Mouse (Mus musculus): Measurements from ENCODE around the gene Rnf7.

Gene Rnf7

DNA sequence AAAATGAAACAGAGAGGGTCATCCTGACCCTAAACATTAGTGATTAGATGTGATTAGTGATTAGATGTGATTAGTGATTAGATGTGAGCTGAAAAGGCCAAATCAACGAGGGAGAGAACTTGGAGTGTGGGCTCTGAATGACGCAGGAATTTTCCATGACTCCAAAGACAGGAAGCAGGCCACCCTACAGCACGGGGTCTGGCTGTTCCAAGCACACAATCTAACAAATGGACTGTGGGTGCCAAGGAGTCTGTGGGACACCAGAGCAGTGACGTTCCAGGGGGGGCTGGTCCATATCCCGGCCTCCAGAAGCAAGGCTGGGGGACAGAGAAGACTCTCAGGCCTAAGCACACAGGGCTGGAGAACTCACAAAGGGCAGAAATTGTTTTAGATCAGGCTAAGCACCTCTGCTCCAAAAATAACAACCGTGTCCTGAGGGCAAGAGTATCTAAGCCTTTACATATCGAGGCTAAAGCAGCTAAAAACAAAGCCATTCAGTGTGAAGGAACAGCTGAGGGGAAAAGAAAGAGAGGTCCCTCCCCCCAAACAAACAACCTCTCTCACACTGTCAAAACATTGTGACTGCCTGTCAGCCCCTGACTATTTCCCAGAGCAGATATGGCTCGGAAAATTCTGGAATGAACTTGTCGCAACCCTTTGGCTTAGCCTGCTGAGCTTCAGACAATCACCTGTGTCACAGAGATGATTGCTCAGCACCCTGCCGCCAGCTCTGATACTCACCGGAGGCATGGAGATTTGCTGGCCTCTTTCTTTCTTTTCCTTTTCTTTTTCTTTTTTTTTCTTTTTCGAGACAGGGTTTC lies 27.4 kb downstream of the Rnf7 start:
- H3K36me3 ChIP-seq (ENCODE audit: control insufficient read depth, insufficient read depth, low read length, poor library complexity, severe bottlenecking) = no peaks in the 10 kb centered on the region

DNA sequence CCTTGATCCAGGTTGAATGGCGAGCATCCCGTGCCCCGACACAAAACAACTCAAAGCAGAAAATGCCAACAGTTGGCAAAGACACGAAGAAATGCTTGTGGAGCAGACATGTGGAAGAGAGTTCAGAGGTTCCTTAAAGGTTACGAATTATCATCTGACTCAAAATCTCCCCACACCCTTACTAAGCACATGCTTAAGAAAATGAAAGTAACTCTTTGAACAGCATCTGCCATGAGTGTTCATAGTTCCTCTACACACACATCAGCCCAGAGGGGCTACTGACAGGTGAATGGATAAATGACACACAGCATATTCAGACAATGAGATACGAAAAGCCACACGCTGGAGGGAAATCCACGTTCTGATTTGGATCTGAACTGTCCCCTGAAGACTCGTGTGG lies 29.0 kb downstream of the Rnf7 start:
- Histone ChIP-seq H3K27me3 (ENCODE audit: control insufficient read depth, insufficient read depth, low read length, poor library complexity, severe bottlenecking) (no peaks in the 10 kb centered on the region), H3K36me3 (ENCODE audit: control insufficient read depth, insufficient read depth, low read length, poor library complexity, severe bottlenecking) (no peaks in the 10 kb centered on the region)
- DNase-seq (ENCODE audit: low read depth, low spot score) = no peak

More for the DNA sequence above, 27.4 kb downstream of the Rnf7 start:
- H3K27me3 ChIP-seq (ENCODE audit: control insufficient read depth, insufficient read depth, low read length, poor library complexity, severe bottlenecking) = no peaks in the 10 kb centered on the region
- DNase-seq (ENCODE audit: low read depth, low spot score) = no peak

DNA sequence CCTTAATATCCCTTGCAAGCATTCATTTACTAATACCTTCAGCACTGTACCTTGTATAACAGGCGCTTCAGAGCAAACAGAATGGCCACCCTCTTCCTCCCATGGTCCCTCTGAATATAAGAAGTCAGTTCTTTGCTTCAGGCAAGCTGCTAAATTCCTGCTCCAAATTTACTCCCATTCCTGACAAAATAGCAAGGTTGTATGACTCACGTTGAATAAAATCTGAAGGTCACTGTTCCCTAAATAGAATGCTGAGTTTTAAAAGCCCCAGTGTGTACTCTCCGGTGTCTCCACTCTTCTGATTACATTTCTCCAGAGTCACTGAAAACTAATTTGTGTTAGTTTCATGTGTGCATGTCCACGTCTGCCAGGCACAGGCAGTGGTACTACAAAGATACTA lies 33.1 kb downstream of the Rnf7 start:
- Histone ChIP-seq H3K27me3 (ENCODE audit: control insufficient read depth, insufficient read depth, low read length, poor library complexity, severe bottlenecking) (no peaks in the 10 kb centered on the region), H3K36me3 (ENCODE audit: control insufficient read depth, insufficient read depth, low read length, poor library complexity, severe bottlenecking) (no peaks in the 10 kb centered on the region)
- DNase-seq (ENCODE audit: low read depth, low spot score) = no peak

DNA sequence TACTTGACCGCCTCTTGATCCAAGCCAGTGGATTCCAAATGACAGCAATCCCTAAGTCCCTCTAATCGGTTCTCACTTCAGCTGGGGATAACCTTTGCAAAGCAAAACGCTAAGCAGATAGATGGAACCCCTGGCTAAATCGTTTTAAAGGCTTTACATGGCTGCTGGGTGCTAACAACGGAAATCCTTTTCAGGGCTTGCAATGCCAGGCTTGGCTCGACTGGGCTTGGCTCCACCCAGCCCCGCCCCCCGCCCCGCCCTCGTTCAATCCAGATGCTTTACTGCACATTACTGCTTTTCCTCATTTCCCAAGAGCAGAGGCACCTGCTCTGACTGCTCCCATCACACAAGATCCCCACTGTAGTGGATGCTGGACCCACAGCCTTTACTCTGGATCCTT lies 36.4 kb downstream of the Rnf7 start:
- DNase-seq (ENCODE audit: low read depth, low spot score) = peak; percentile 16
- H3K27me3 ChIP-seq (ENCODE audit: control insufficient read depth, insufficient read depth, low read length, poor library complexity, severe bottlenecking) = no peaks in the 10 kb centered on the region
- H3K36me3 ChIP-seq (ENCODE audit: control insufficient read depth, insufficient read depth, low read length, poor library complexity, severe bottlenecking) = no peaks in the 10 kb centered on the region

DNA sequence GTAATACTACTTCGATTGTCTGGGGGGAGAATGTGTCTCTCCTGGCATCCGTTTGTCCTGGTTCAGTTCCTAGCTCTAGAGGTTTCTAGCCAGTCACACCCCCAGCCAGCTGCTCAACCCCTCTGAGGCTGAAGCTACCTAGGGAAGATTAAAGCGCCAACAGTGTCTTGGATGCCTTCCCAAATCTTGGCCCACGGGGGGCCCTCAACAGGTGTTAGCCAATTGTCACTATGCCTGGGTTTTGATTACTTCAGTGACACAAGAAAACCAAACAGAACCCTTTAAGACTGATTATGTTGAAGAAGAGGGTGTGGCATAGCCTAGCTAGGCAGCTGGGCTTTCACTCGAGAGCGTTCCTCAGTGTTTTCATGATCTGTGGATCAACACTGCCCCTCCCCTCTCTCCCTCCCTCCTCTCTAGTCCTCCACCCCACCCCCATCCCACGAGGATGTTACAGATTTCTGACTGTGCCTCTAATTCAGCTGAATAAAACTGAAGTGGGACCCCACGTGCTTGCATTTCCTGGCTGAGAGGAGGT lies 40.1 kb downstream of the Rnf7 start:
- peak; percentile 46 for DNase-seq (ENCODE audit: low read depth, low spot score)
- no peaks in the 10 kb centered on the region for H3K36me3 ChIP-seq (ENCODE audit: control insufficient read depth, insufficient read depth, low read length, poor library complexity, severe bottlenecking)

DNA sequence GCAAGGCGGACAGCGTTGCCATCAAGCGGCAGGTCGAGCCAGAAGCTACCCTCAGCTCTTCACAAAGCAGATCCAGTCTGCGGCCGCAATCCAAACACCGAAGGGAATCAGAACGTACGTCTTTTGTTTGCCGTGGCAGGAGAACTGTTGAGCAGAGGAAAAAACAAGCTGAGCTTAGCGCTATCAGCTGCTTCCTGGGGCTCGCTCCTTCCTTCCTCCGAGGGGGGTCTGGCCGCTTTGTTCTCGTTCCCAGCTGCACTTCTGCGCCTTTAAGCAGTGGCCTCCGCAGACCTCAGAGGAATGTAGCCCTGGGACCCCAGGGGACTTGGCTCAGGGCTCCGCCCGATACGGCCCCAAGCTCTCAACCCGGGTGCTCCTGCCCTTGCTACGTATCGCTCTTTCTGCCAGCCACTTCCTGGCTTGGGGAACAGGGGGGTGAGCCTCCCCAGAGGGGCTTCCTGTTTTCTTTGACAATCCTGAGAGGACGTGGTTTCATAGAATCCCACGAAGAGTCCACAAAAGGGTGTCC lies 40.6 kb downstream of the Rnf7 start:
- DNase-seq (ENCODE audit: low read depth, low spot score) = peak; percentile 64
- H3K27me3 ChIP-seq (ENCODE audit: control insufficient read depth, insufficient read depth, low read length, poor library complexity, severe bottlenecking) = no peaks in the 10 kb centered on the region

More for the DNA sequence above, 40.1 kb downstream of the Rnf7 start:
- H3K27me3 ChIP-seq (ENCODE audit: control insufficient read depth, insufficient read depth, low read length, poor library complexity, severe bottlenecking) = no peaks in the 10 kb centered on the region

DNA sequence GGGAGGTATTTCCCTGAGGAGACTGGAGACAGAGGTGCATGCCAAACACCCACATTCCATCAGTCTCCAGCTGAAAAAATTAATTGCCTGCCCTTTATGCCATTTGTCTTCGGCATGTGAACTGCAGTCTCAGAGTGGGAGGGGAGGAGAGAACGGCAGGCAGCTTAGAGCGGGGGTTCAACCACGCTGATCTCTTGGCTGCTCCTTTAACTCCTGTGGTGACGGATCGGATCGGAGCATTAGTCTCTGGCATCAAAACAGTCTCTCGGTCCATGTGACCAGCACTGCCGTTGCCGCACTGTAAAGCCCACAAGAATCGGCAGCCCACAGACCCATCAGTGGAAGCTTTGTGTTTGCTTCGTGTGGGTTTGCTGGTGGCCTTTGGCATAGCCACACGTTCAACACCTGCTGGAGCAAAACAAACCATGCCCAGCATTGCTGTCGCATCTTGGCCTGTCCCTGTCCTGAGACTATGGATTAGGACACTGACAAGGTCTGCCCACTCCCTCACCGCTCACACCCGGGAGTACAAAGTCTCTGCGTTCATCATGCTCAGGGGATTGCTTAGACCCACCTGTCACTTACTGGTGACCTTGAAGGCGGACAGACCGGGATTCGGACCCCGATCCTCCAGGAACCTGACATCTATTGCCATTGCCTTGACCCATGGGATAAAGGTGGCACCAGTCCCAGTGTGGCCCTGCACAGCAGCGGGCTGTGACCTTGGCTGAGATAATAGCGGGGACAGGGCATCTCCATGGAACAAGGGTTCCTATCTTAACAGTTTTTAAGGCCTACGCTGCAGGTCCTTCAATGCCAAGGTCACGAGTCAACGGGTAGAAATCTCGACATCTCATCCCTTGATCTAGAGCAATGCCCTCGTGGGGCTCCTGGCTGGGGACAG lies 41.3 kb downstream of the Rnf7 start:
- no peak for DNase-seq (ENCODE audit: low read depth, low spot score)
- Histone ChIP-seq H3K27me3 (ENCODE audit: control insufficient read depth, insufficient read depth, low read length, poor library complexity, severe bottlenecking) (no peaks in the 10 kb centered on the region), H3K36me3 (ENCODE audit: control insufficient read depth, insufficient read depth, low read length, poor library complexity, severe bottlenecking) (no peaks in the 10 kb centered on the region)

More for the DNA sequence above, 40.6 kb downstream of the Rnf7 start:
- no peaks in the 10 kb centered on the region for H3K36me3 ChIP-seq (ENCODE audit: control insufficient read depth, insufficient read depth, low read length, poor library complexity, severe bottlenecking)

DNA sequence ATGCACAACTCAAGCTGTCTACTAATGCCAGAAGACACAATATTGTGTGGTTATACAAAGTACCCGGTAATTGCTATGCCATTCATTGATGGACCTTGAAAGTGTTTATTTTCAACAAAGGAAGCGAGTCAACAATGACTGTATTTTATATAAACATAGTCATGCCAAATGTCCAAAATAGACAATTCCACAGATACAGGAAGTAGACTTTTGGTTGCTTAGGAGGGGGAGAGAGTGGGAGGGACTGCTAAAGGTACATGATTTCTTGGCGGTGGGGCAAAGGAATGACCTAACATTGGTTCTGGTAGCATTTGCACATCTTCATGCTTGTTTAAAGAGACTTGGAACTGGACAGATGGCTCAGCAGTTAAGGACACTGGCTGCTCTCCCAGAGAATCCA lies 45.9 kb downstream of the Rnf7 start:
- H3K27me3 ChIP-seq (ENCODE audit: control insufficient read depth, insufficient read depth, low read length, poor library complexity, severe bottlenecking) = no peaks in the 10 kb centered on the region

DNA sequence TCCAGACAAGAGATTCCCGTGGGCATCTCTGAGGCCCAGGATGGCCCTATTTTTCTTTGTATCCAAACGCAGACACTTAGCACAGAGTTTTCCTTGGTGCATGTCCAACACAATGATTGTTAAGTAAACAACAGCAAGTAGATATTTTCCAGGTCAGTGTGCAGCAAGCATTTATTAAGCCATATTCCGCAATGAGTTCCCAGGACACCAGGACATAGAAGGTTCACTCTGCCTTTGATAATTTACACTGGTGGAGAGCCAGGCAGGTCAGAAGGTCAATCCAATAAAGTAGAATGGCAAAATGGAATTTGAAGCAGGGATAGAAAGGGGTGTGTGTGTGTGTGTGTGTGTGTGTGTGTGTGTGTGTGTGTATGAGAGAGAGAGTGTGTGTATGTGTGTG lies 47.4 kb downstream of the Rnf7 start:
- DNase-seq (ENCODE audit: low read depth, low spot score) = no peak
- no peaks in the 10 kb centered on the region for H3K27me3 ChIP-seq (ENCODE audit: control insufficient read depth, insufficient read depth, low read length, poor library complexity, severe bottlenecking)
- H3K36me3 ChIP-seq (ENCODE audit: control insufficient read depth, insufficient read depth, low read length, poor library complexity, severe bottlenecking) = no peaks in the 10 kb centered on the region

More for the DNA sequence above, 45.9 kb downstream of the Rnf7 start:
- no peak for DNase-seq (ENCODE audit: low read depth, low spot score)
- H3K36me3 ChIP-seq (ENCODE audit: control insufficient read depth, insufficient read depth, low read length, poor library complexity, severe bottlenecking) = no peaks in the 10 kb centered on the region

DNA sequence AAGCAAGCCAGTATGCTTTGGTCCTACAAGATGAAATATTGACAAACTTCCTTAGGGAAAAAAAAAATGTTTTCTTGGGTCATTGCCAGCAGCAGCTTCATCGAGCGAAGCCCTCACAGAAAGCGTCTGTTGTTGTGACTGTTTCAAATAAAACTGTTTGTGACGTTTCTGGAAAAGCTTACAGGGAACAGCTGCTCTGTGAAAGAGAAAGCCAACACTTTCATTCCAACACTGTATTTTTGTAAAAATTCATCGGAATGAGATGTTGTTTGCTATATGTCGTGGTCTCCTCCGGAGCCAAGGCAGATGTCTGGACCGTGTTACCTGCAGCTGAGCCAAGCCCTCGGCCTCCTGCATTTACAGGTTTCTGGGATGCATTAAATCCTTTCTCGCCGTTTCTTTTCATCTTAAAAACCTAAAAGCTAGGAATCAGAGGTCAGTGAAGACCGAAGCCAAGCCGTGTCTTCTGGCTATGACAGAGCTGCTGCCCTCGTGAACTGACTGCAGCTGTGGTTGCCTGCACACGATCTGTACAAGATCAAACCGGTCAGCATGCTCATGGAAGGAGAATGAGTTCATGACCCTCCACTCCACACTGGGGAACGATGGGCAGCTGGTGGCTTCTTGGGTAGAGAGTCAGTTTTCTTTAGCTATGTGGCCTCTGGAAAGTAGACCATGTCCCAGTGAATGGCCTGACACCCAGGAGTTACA lies 50.0 kb downstream of the Rnf7 start:
- no peak for DNase-seq (ENCODE audit: low read depth, low spot score)

DNA sequence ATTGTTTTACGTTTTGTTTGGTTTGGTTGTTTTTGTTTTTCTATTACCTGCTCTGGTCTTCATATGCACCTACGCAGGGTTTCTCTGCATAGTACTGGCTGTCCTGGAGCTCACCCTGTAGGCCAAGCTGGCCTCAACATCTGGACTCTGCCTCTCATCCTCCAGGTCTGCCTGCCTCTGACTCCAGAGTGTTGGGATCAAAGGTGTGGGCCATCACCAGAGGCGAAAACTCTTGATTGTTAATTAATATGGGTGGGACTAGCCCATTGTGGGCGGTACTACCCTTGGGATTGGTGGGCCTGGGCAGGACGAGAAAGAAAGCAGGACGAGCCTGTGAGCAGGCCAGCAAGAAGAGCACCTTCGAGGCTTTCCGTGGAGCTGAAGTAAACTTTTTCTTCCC lies 54.4 kb downstream of the Rnf7 start:
- Histone ChIP-seq H3K27me3 (ENCODE audit: control insufficient read depth, insufficient read depth, low read length, poor library complexity, severe bottlenecking) (no peaks in the 10 kb centered on the region), H3K36me3 (ENCODE audit: control insufficient read depth, insufficient read depth, low read length, poor library complexity, severe bottlenecking) (no peaks in the 10 kb centered on the region)
- no peak for DNase-seq (ENCODE audit: low read depth, low spot score)

More for the DNA sequence above, 50.0 kb downstream of the Rnf7 start:
- Histone ChIP-seq H3K36me3 (ENCODE audit: control insufficient read depth, insufficient read depth, low read length, poor library complexity, severe bottlenecking) (no peaks in the 10 kb centered on the region), H3K27me3 (ENCODE audit: control insufficient read depth, insufficient read depth, low read length, poor library complexity, severe bottlenecking) (no peaks in the 10 kb centered on the region)
